Mouse (Mus musculus) heart, embryonic 13.5 days (tissue): ENCODE results near the gene Kyat3. TPM values are rescaled to one million over a fixed set of nuclear protein-coding genes. Genes with fewer than 3 reads are reported as not detected.

Source experiments
- ATAC-seq: fragments of 200-750 bp; cut with Nextera tagmentation; 2 replicates; pipeline ENCODE4 v1.8.0; 2017; ENCODE audit warnings: moderate TSS enrichment; ENCODE audit not compliant: insufficient number of reproducible peaks, low FRiP score, low TSS enrichment; ENCODE audit errors: extremely low read depth
- H3K27ac ChIP-seq: fragments of 300-500 bp; sonication (generic); replicated peaks from 2 replicates; pipeline ENCODE4 v1.5.1; 2015; ENCODE audit warnings: moderate library complexity, mild to moderate bottlenecking, inconsistent platforms
- H3K27me3 ChIP-seq: fragments of 300-500 bp; sonication (generic); replicated peaks from 2 replicates; pipeline ENCODE4 v1.6.1; 2015; ENCODE audit warnings: mild to moderate bottlenecking, inconsistent platforms
- H3K36me3 ChIP-seq: fragments of 300-500 bp; sonication (generic); 2 replicates; pipeline ENCODE4 v1.6.1; 2015; ENCODE audit warnings: mild to moderate bottlenecking, inconsistent platforms
- H3K4me1 ChIP-seq: fragments of 300-500 bp; sonication (generic); 2 replicates; pipeline ENCODE4 v1.6.1; 2015; ENCODE audit warnings: inconsistent platforms
- H3K4me2 ChIP-seq: fragments of 300-500 bp; sonication (generic); 2 replicates; pipeline ENCODE4 v1.6.1; 2015; ENCODE audit warnings: inconsistent platforms, mild to moderate bottlenecking, moderate library complexity
- H3K4me3 ChIP-seq: fragments of 300-500 bp; sonication (generic); 2 replicates; pipeline ENCODE4 v1.5.1; 2015; ENCODE audit warnings: moderate library complexity, mild to moderate bottlenecking, inconsistent platforms
- H3K9ac ChIP-seq: fragments of 300-500 bp; sonication (generic); 2 replicates; pipeline ENCODE4 v1.6.1; 2015; ENCODE audit warnings: inconsistent platforms, mild to moderate bottlenecking, moderate library complexity
- H3K9me3 ChIP-seq: fragments of 300-500 bp; sonication (generic); 2 replicates; pipeline ENCODE4 v1.6.1; 2016; ENCODE audit warnings: inconsistent platforms
- WGBS: fragments of 180-500 bp; shearing (Covaris S2); methylation state at CpG from one replicate; pipeline ENCODE4 v1.1.7; 2015; ENCODE audit warnings: mixed read lengths; 5-methylcytosine and 5-hydroxymethylcytosine counted together
- polyA plus RNA-seq: library from polyadenylated mRNA; unstranded; fragments of >200 nt; fragmentation: Nextera tagmentation; extraction: Ambion mirVana; gene quantifications from 2 replicates; pipeline ENCODE4 v1.2.1, GENCODE M21; 2015

Gene Kyat3
- polyA plus RNA-seq, 1 experiment from 2014 or later = 11.1 TPM

- Histone ChIP-seq H3K36me3 (peaks cover 87% of the 10 kb centered on the region), H3K27me3 (no peaks in the 10 kb centered on the region), H3K27ac (no peak overlapping the region), H3K4me3 (no peak overlapping the region), H3K4me1 (no peaks in the 10 kb centered on the region), H3K9me3 (no peaks in the 10 kb centered on the region), H3K9ac (no peak overlapping the region), H3K4me2 (no peak overlapping the region)
- ATAC-seq = no peak
- WGBS = 72% methylated on average over 2 of the region's 2 CpGs
These were observed 85.7 kb downstream of the Kyat3 start for GRCm38 (mm10) chr3:142786423-142787072.

- Histone ChIP-seq H3K36me3 (peaks cover 82% of the 10 kb centered on the region), H3K9me3 (no peaks in the 10 kb centered on the region), H3K9ac (no peak overlapping the region), H3K27ac (no peak overlapping the region), H3K27me3 (no peaks in the 10 kb centered on the region), H3K4me1 (no peaks in the 10 kb centered on the region), H3K4me2 (no peak overlapping the region), H3K4me3 (no peak overlapping the region)
- 94% methylated on average over 3 of the region's 3 CpGs for whole genome bisulfite sequencing
- ATAC-seq = no peak
These were observed 94.7 kb downstream of the Kyat3 start for GRCm38 (mm10) chr3:142795587-142795986.

Other genes with a start within 250 kb of the Kyat3 start
- 0.09 TPM in 2 replicates for gene Gbp5, start 207.1 kb upstream of the Kyat3 start, polyA plus RNA-seq
- 2.3 and 2.4 TPM in 2 replicates for gene Gbp7, start 170.7 kb upstream of the Kyat3 start, polyA plus RNA-seq
- 1.6 and 2.2 TPM in 2 replicates for gene Gbp3, start 141.0 kb upstream of the Kyat3 start, polyA plus RNA-seq
- gene Gbp2b, start 106.2 kb upstream of the Kyat3 start, polyA plus RNA-seq = not detected in 2 replicates
- 0.98 and 1.6 TPM in 2 replicates for gene Gbp2, start 80.4 kb upstream of the Kyat3 start, polyA plus RNA-seq
- 60.1 and 61.1 TPM in 2 replicates for gene Gtf2b, start 64.0 kb downstream of the Kyat3 start, polyA plus RNA-seq
- 33.0 and 36.6 TPM in 2 replicates for gene Pkn2, start 181.0 kb downstream of the Kyat3 start, polyA plus RNA-seq